Mouse (Mus musculus): Measurements from ENCODE around the gene Ak4.

- TF ChIP-seq POLR2A (IDR thresholded peaks at IDR 0.05; ENCODE audit: borderline replicate concordance, extremely low read depth, insufficient read depth, insufficient read length, poor library complexity, severe bottlenecking) (no peak), CTCF (IDR thresholded peaks at IDR 0.05; ENCODE audit: borderline replicate concordance, extremely low read depth, insufficient read depth, insufficient read length) (no peak)
Observed at GRCm38 (mm10) chr4:101462065-101462464, 43.0 kb downstream of the Ak4 start.

Data from brain, embryonic 14.5 days (tissue).